Mouse (Mus musculus): ENCODE data around the gene Scaf4. TPM values are rescaled to one million over a fixed set of nuclear protein-coding genes. Genes with fewer than 3 reads are reported as not detected.
A peak's percentile ranks its signal among the peaks of the same experiment; 100 is the strongest.

The Scaf4 gene
- polyA plus RNA-seq, 2 experiments = 9.0 to 21.8 TPM

GRCm38 (mm10) chr16:90191289-90191688 is 93.0 kb downstream of the Scaf4 start:
- 68% methylated on average over 6 of the region's 6 CpGs for WGBS (ENCODE audit: insufficient replicate concordance)
- DNase-seq (ENCODE audit: low read depth in 3 of 3, low spot score in 3 of 3) = no peak
- peaks cover 0 to 15% of the 10 kb centered on the region in 2 experiments; a peak in 3 of 4 replicates for H3K4me1 ChIP-seq (replicated peaks; ENCODE audit: control insufficient read depth in 2 of 2, insufficient read depth in 2 of 2, low read length in 1 of 2)

GRCm38 (mm10) chr16:90187453-90187852 is 96.8 kb downstream of the Scaf4 start:
- Histone ChIP-seq H3K27me3 (ENCODE audit: control insufficient read depth, insufficient read depth, low read length) (no peaks in the 10 kb centered on the region), H3K4me1 (replicated peaks; ENCODE audit: control insufficient read depth in 2 of 2, insufficient read depth in 2 of 2, low read length in 1 of 2) (peaks cover 0 to 9% of the 10 kb centered on the region in 2 experiments; a peak in 2 of 4 replicates), H3K36me3 (replicated peaks; ENCODE audit: control insufficient read depth, insufficient read depth, low read depth) (no peaks in the 10 kb centered on the region), H3K9me3 (ENCODE audit: control insufficient read depth, low read length) (no peaks in the 10 kb centered on the region), H3K4me2 (ENCODE audit: low read depth) (peak overlapping the region; percentile 41), H3K9ac (replicated peaks) (no peak overlapping the region), H3K27ac (no peak overlapping the region), H3K4me3 (ENCODE audit: insufficient read depth in 1 of 2, low read depth in 2 of 2, low read length in 2 of 2) (no peak overlapping the region)
- TF ChIP-seq EP300 (IDR thresholded peaks at IDR 0.05; ENCODE audit: low read depth) = no peak
- peak; percentile 78 for TF ChIP-seq CTCF (IDR thresholded peaks at IDR 0.05; ENCODE audit: low read depth)
- ATAC-seq (ENCODE audit: insufficient read depth) = peak; percentile 52
- DNase-seq (ENCODE audit: low read depth in 3 of 3, low spot score in 3 of 3) = peak in 2 of 3 experiments; percentile 41 to 56
- WGBS (ENCODE audit: insufficient replicate concordance) = 6% methylated on average over 13 of the region's 13 CpGs

More at GRCm38 (mm10) chr16:90191289-90191688, 93.0 kb downstream of the Scaf4 start:
- no peak overlapping the region for H3K4me2 ChIP-seq (ENCODE audit: low read depth)
- no peak overlapping the region for H3K4me3 ChIP-seq (ENCODE audit: insufficient read depth in 1 of 2, low read depth in 2 of 2, low read length in 2 of 2)
- H3K27ac ChIP-seq = no peak overlapping the region
- H3K9ac ChIP-seq (replicated peaks) = no peak overlapping the region
- no peaks in the 10 kb centered on the region for H3K36me3 ChIP-seq (replicated peaks; ENCODE audit: control insufficient read depth, insufficient read depth, low read depth)
- TF ChIP-seq CTCF (IDR thresholded peaks at IDR 0.05; ENCODE audit: low read depth) = no peak
- no peak for TF ChIP-seq EP300 (IDR thresholded peaks at IDR 0.05; ENCODE audit: low read depth)
- no peaks in the 10 kb centered on the region for H3K9me3 ChIP-seq (ENCODE audit: control insufficient read depth, low read length)
- ATAC-seq (ENCODE audit: insufficient read depth) = 0 out of 2 replicates have a peak, but pooled peaks have one; percentile 12
- H3K27me3 ChIP-seq (ENCODE audit: control insufficient read depth, insufficient read depth, low read length) = no peaks in the 10 kb centered on the region

- ATAC-seq (ENCODE audit: insufficient read depth) (no peak), DNase-seq (ENCODE audit: low read depth in 3 of 3, low spot score in 3 of 3) (peak in 2 of 3 experiments; percentile 32 to 51)
- Histone ChIP-seq H3K4me2 (ENCODE audit: low read depth) (no peak overlapping the region), H3K9ac (replicated peaks) (no peak overlapping the region), H3K27me3 (ENCODE audit: control insufficient read depth, insufficient read depth, low read length) (no peaks in the 10 kb centered on the region), H3K9me3 (ENCODE audit: control insufficient read depth, low read length) (no peaks in the 10 kb centered on the region), H3K4me1 (replicated peaks; ENCODE audit: control insufficient read depth in 2 of 2, insufficient read depth in 2 of 2, low read length in 1 of 2) (peaks cover 0 to 5% of the 10 kb centered on the region in 2 experiments; a peak in 2 of 4 replicates), H3K27ac (no peak overlapping the region), H3K4me3 (ENCODE audit: insufficient read depth in 1 of 2, low read depth in 2 of 2, low read length in 2 of 2) (no peak overlapping the region), H3K36me3 (replicated peaks; ENCODE audit: control insufficient read depth, insufficient read depth, low read depth) (no peaks in the 10 kb centered on the region)
- no peak for TF ChIP-seq EP300 (IDR thresholded peaks at IDR 0.05; ENCODE audit: low read depth)
- TF ChIP-seq CTCF (IDR thresholded peaks at IDR 0.05; ENCODE audit: low read depth) = peak; percentile 90
- WGBS (ENCODE audit: insufficient replicate concordance) = 34% methylated on average over 8 of the region's 8 CpGs
Observed at GRCm38 (mm10) chr16:90185928-90186588, 98.2 kb downstream of the Scaf4 start.

GRCm38 (mm10) chr16:90184135-90184534 is 100.2 kb downstream of the Scaf4 start:
- Histone ChIP-seq H3K36me3 (replicated peaks; ENCODE audit: control insufficient read depth, insufficient read depth, low read depth) (no peaks in the 10 kb centered on the region), H3K9ac (replicated peaks) (no peak overlapping the region), H3K27ac (no peak overlapping the region), H3K4me1 (replicated peaks; ENCODE audit: control insufficient read depth in 2 of 2, insufficient read depth in 2 of 2, low read length in 1 of 2) (peaks cover 0 to 9% of the 10 kb centered on the region in 2 experiments; a peak in 2 of 4 replicates), H3K4me2 (ENCODE audit: low read depth) (no peak overlapping the region), H3K27me3 (ENCODE audit: control insufficient read depth, insufficient read depth, low read length) (no peaks in the 10 kb centered on the region), H3K4me3 (ENCODE audit: insufficient read depth in 1 of 2, low read depth in 2 of 2, low read length in 2 of 2) (no peak overlapping the region), H3K9me3 (ENCODE audit: control insufficient read depth, low read length) (no peaks in the 10 kb centered on the region)
- WGBS (ENCODE audit: insufficient replicate concordance) = 75% methylated on average over 6 of the region's 6 CpGs
- no peak for ATAC-seq (ENCODE audit: insufficient read depth)
- DNase-seq (ENCODE audit: low read depth in 3 of 3, low spot score in 3 of 3) = no peak
- no peak for TF ChIP-seq EP300 (IDR thresholded peaks at IDR 0.05; ENCODE audit: low read depth)
- TF ChIP-seq CTCF (IDR thresholded peaks at IDR 0.05; ENCODE audit: low read depth) = no peak

GRCm38 (mm10) chr16:90181673-90182072 is 102.6 kb downstream of the Scaf4 start:
- Histone ChIP-seq H3K9me3 (ENCODE audit: control insufficient read depth, low read length) (no peaks in the 10 kb centered on the region), H3K9ac (replicated peaks) (no peak overlapping the region), H3K27ac (no peak overlapping the region), H3K4me2 (ENCODE audit: low read depth) (no peak overlapping the region), H3K36me3 (replicated peaks; ENCODE audit: control insufficient read depth, insufficient read depth, low read depth) (no peaks in the 10 kb centered on the region), H3K27me3 (ENCODE audit: control insufficient read depth, insufficient read depth, low read length) (no peaks in the 10 kb centered on the region), H3K4me1 (replicated peaks; ENCODE audit: control insufficient read depth in 2 of 2, insufficient read depth in 2 of 2, low read length in 1 of 2) (peaks cover 0 to 7% of the 10 kb centered on the region in 2 experiments; a peak in 2 of 4 replicates), H3K4me3 (ENCODE audit: insufficient read depth in 1 of 2, low read depth in 2 of 2, low read length in 2 of 2) (no peak overlapping the region)
- 66% methylated on average over 8 of the region's 8 CpGs for WGBS (ENCODE audit: insufficient replicate concordance)
- no peak for ATAC-seq (ENCODE audit: insufficient read depth)
- TF ChIP-seq EP300 (IDR thresholded peaks at IDR 0.05; ENCODE audit: low read depth) = no peak
- no peak for TF ChIP-seq CTCF (IDR thresholded peaks at IDR 0.05; ENCODE audit: low read depth)
- DNase-seq (ENCODE audit: low read depth in 3 of 3, low spot score in 3 of 3) = no peak
